Mouse (Mus musculus) liver, postnatal 0 days (tissue): Measurements from ENCODE around the gene Hfe.

Experiments
- CTCF ChIP-seq: sonication (generic); IDR thresholded peaks from 2 replicates; pipeline ENCODE4 v1.5.1; 2016; ENCODE audit warnings: antibody characterized with exemption, low read depth
- EP300 ChIP-seq: IDR thresholded peaks from 2 replicates; pipeline ENCODE4 v1.6.1; 2016; ENCODE audit warnings: antibody characterized with exemption, low read depth, mild to moderate bottlenecking

DNA sequence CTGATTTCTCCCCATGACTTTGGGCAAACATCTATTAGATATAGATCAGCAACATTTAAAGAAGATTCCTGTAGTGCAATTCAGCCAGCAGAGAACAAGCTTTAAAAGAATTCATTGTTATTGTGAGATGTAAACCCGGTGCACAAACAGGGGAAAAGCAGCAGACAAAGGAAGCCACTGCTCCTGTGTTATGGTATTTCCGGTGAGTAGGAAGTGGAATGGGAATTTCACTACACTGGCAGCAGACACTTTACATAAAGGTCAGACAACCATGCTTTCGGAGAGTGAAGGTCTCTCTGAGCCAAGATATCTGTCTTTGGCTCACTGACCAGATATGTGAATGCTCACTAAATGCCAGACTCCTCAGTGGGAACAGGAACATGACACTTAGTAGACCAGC, 48.1 kb downstream of the Hfe start:
- TF ChIP-seq CTCF (no peak), EP300 (no peak)
